8 mouse cellular contexts compared by ENCODE assay signal in genomic region chr17:50763407-50763806, GRCm38 (mm10).
DNase-seq lines count a peak whose midpoint lies in the region; ATAC-seq lines count a peak whose summit lies in the region.

No protein-coding gene starts in this region.

- no peaks in the 10 kb centered on the region for H3K36me3 ChIP-seq in heart, embryonic 15.5 days

- ATAC-seq in heart, embryonic 15.5 days (replicated peaks; ENCODE audit: insufficient number of reproducible peaks, insufficient read depth, low FRiP score, low read depth): no peak; the same call in 1 of the 2 replicates
- no peak for ATAC-seq in monocyte, adult 5-6 weeks (replicated peaks; ENCODE audit: insufficient number of reproducible peaks, low FRiP score, low TSS enrichment, poor library complexity, severe bottlenecking)

- no peak for DNase-seq in heart, postnatal 14 days
- DNase-seq in c-Kit-positive CD71-negative TER-119-negative erythroid progenitor cells, embryonic 14.5 days (ENCODE audit: low read depth): peak; percentile 9
- DNase-seq in layer of hippocampus, adult 9-11 months: peak; percentile 94
- DNase-seq in right cerebral cortex, adult 2 months (ENCODE audit: low spot score in 2 of 2): peak; percentile 77 to 79
- no peak for DNase-seq in c-Kit-positive CD71-positive TER-119-positive erythroid progenitor cells, embryonic 14.5 days (ENCODE audit: low spot score)
- DNase-seq in testis, postnatal 14 days (ENCODE audit: low spot score): no peak

- H3K9ac ChIP-seq in heart, embryonic 15.5 days: no peak overlapping the region

- H3K4me1 ChIP-seq in heart, embryonic 15.5 days (replicated peaks): peaks cover 13% of the 10 kb centered on the region; the same call in 1 of the 2 replicates

- no peak overlapping the region for H3K4me2 ChIP-seq in heart, embryonic 15.5 days

- H3K27ac ChIP-seq in heart, embryonic 15.5 days: peak overlapping the region; percentile 36; the same call in 1 of the 2 replicates

- no peaks in the 10 kb centered on the region for H3K9me3 ChIP-seq in heart, embryonic 15.5 days (replicated peaks)

- WGBS in heart, embryonic 15.5 days: 61% methylated on average over 5 of the region's 5 CpGs

- intact Hi-C loops in heart, postnatal 14 days (cut with DNase I): no loop called here

- no peak overlapping the region for H3K4me3 ChIP-seq in heart, embryonic 15.5 days

- no peaks in the 10 kb centered on the region for H3K27me3 ChIP-seq in heart, embryonic 15.5 days

Comparison
In these comparisons a context has a peak if more than half of its experiments do, and no peak if none do; other contexts are left out.
1. DNase-seq: peak in c-Kit-positive CD71-negative TER-119-negative erythroid progenitor cells, embryonic 14.5 days (single experiment), layer of hippocampus, adult 9-11 months (single experiment) and right cerebral cortex, adult 2 months (2 of 2); none in heart, postnatal 14 days (0 of 2), c-Kit-positive CD71-positive TER-119-positive erythroid progenitor cells, embryonic 14.5 days (single experiment) and testis, postnatal 14 days (single experiment).